Mouse (Mus musculus): ENCODE data around the gene Epha6. TPM values are rescaled to one million over a fixed set of nuclear protein-coding genes. Genes with fewer than 3 reads are reported as not detected.

Epha6 gene
- total RNA-seq, 1 experiment, result not detected

- Histone ChIP-seq H3K9me3 (ENCODE audit: control insufficient read depth, insufficient read depth, low read depth, low read length) (no peaks in the 10 kb centered on the region), H3K36me3 (ENCODE audit: control insufficient read depth, insufficient read depth, low read length, poor library complexity, severe bottlenecking) (no peaks in the 10 kb centered on the region), H3K27ac (ENCODE audit: insufficient read depth, low read depth, low read length, poor library complexity, severe bottlenecking) (no peak overlapping the region), H3K4me1 (ENCODE audit: control insufficient read depth in 2 of 2, insufficient read depth in 2 of 2, low read length in 2 of 2, poor library complexity in 1 of 2) (no peaks in the 10 kb centered on the region), H3K4me3 (ENCODE audit: insufficient read depth in 1 of 2, low read depth in 1 of 2, low read length in 2 of 2, poor library complexity in 1 of 2, severe bottlenecking in 1 of 2) (no peak overlapping the region), H3K9ac (ENCODE audit: insufficient read depth, low read depth, low read length, poor library complexity, severe bottlenecking) (no peak overlapping the region)
- in situ Hi-C loops (cut with MboI; ENCODE audit: low sequenced_read_pairs in 2 of 2, unreplicated experiment in 2 of 2), result no loop called here
- no peak for DNase-seq (ENCODE audit: low read depth, low spot score)
- TF ChIP-seq HCFC1 (IDR thresholded peaks at IDR 0.05; ENCODE audit: borderline replicate concordance, insufficient read depth, low read length) (no peak), ZNF384 (IDR thresholded peaks at IDR 0.05; ENCODE audit: low read depth, low read length) (no peak), ZC3H11A (IDR thresholded peaks at IDR 0.05; ENCODE audit: borderline replicate concordance, low read depth, low read length) (no peak), MAFK (IDR thresholded peaks at IDR 0.05; ENCODE audit: insufficient read depth, low read depth, low read length) (no peak), CHD2 (IDR thresholded peaks at IDR 0.05; ENCODE audit: low read depth, low read length) (no peak)
Measured at GRCm38 (mm10) chr16:59743669-59744068, 861.7 kb downstream of the Epha6 start.

- Histone ChIP-seq H3K4me3 (ENCODE audit: insufficient read depth in 1 of 2, low read depth in 1 of 2, low read length in 2 of 2, poor library complexity in 1 of 2, severe bottlenecking in 1 of 2) (no peak overlapping the region), H3K9me3 (ENCODE audit: control insufficient read depth, insufficient read depth, low read depth, low read length) (no peaks in the 10 kb centered on the region), H3K36me3 (ENCODE audit: control insufficient read depth, insufficient read depth, low read length, poor library complexity, severe bottlenecking) (no peaks in the 10 kb centered on the region), H3K9ac (ENCODE audit: insufficient read depth, low read depth, low read length, poor library complexity, severe bottlenecking) (no peak overlapping the region), H3K27ac (ENCODE audit: insufficient read depth, low read depth, low read length, poor library complexity, severe bottlenecking) (no peak overlapping the region), H3K4me1 (ENCODE audit: control insufficient read depth in 2 of 2, insufficient read depth in 2 of 2, low read length in 2 of 2, poor library complexity in 1 of 2) (no peaks in the 10 kb centered on the region)
- TF ChIP-seq CHD2 (IDR thresholded peaks at IDR 0.05; ENCODE audit: low read depth, low read length) (no peak), MAFK (IDR thresholded peaks at IDR 0.05; ENCODE audit: insufficient read depth, low read depth, low read length) (no peak), ZC3H11A (IDR thresholded peaks at IDR 0.05; ENCODE audit: borderline replicate concordance, low read depth, low read length) (no peak), HCFC1 (IDR thresholded peaks at IDR 0.05; ENCODE audit: borderline replicate concordance, insufficient read depth, low read length) (no peak), ZNF384 (IDR thresholded peaks at IDR 0.05; ENCODE audit: low read depth, low read length) (no peak)
- in situ Hi-C loops (cut with MboI; ENCODE audit: low sequenced_read_pairs in 2 of 2, unreplicated experiment in 2 of 2), result no loop called here
- DNase-seq (ENCODE audit: low read depth, low spot score), result no peak
Measured at GRCm38 (mm10) chr16:59715524-59715923, 889.8 kb downstream of the Epha6 start.

- no peaks in the 10 kb centered on the region for H3K36me3 ChIP-seq (ENCODE audit: control insufficient read depth, insufficient read depth, low read length, poor library complexity, severe bottlenecking)
- no peak overlapping the region for H3K9ac ChIP-seq (ENCODE audit: insufficient read depth, low read depth, low read length, poor library complexity, severe bottlenecking)
- H3K4me1 ChIP-seq (ENCODE audit: control insufficient read depth in 2 of 2, insufficient read depth in 2 of 2, low read length in 2 of 2, poor library complexity in 1 of 2), result no peaks in the 10 kb centered on the region
- H3K9me3 ChIP-seq (ENCODE audit: control insufficient read depth, insufficient read depth, low read depth, low read length), result no peaks in the 10 kb centered on the region
- TF ChIP-seq ZC3H11A (IDR thresholded peaks at IDR 0.05; ENCODE audit: borderline replicate concordance, low read depth, low read length), result no peak
- TF ChIP-seq CHD2 (IDR thresholded peaks at IDR 0.05; ENCODE audit: low read depth, low read length), result no peak
- TF ChIP-seq ZNF384 (IDR thresholded peaks at IDR 0.05; ENCODE audit: low read depth, low read length), result no peak
- TF ChIP-seq HCFC1 (IDR thresholded peaks at IDR 0.05; ENCODE audit: borderline replicate concordance, insufficient read depth, low read length), result no peak
- no peak for TF ChIP-seq MAFK (IDR thresholded peaks at IDR 0.05; ENCODE audit: insufficient read depth, low read depth, low read length)
- no peak overlapping the region for H3K27ac ChIP-seq (ENCODE audit: insufficient read depth, low read depth, low read length, poor library complexity, severe bottlenecking)
- H3K4me3 ChIP-seq (ENCODE audit: insufficient read depth in 1 of 2, low read depth in 1 of 2, low read length in 2 of 2, poor library complexity in 1 of 2, severe bottlenecking in 1 of 2), result no peak overlapping the region
- in situ Hi-C loops (cut with MboI; ENCODE audit: low sequenced_read_pairs in 2 of 2, unreplicated experiment in 2 of 2), result no loop called here
- no peak for DNase-seq (ENCODE audit: low read depth, low spot score)
Measured at GRCm38 (mm10) chr16:59693230-59693629, 912.1 kb downstream of the Epha6 start.

GRCm38 (mm10) chr16:59689120-59689519, 916.2 kb downstream of the Epha6 start:
- H3K9me3 ChIP-seq (ENCODE audit: control insufficient read depth, insufficient read depth, low read depth, low read length), result no peaks in the 10 kb centered on the region
- TF ChIP-seq ZNF384 (IDR thresholded peaks at IDR 0.05; ENCODE audit: low read depth, low read length) (no peak), ZC3H11A (IDR thresholded peaks at IDR 0.05; ENCODE audit: borderline replicate concordance, low read depth, low read length) (no peak), HCFC1 (IDR thresholded peaks at IDR 0.05; ENCODE audit: borderline replicate concordance, insufficient read depth, low read length) (no peak), CHD2 (IDR thresholded peaks at IDR 0.05; ENCODE audit: low read depth, low read length) (no peak), MAFK (IDR thresholded peaks at IDR 0.05; ENCODE audit: insufficient read depth, low read depth, low read length) (no peak)
- no peaks in the 10 kb centered on the region for H3K36me3 ChIP-seq (ENCODE audit: control insufficient read depth, insufficient read depth, low read length, poor library complexity, severe bottlenecking)
- in situ Hi-C loops (cut with MboI; ENCODE audit: low sequenced_read_pairs in 2 of 2, unreplicated experiment in 2 of 2), result no loop called here
- no peak overlapping the region for H3K9ac ChIP-seq (ENCODE audit: insufficient read depth, low read depth, low read length, poor library complexity, severe bottlenecking)
- H3K27ac ChIP-seq (ENCODE audit: insufficient read depth, low read depth, low read length, poor library complexity, severe bottlenecking), result no peak overlapping the region
- no peak overlapping the region for H3K4me3 ChIP-seq (ENCODE audit: insufficient read depth in 1 of 2, low read depth in 1 of 2, low read length in 2 of 2, poor library complexity in 1 of 2, severe bottlenecking in 1 of 2)
- no peak for DNase-seq (ENCODE audit: low read depth, low spot score)
- H3K4me1 ChIP-seq (ENCODE audit: control insufficient read depth in 2 of 2, insufficient read depth in 2 of 2, low read length in 2 of 2, poor library complexity in 1 of 2), result no peaks in the 10 kb centered on the region

GRCm38 (mm10) chr16:59685135-59685534, 920.2 kb downstream of the Epha6 start:
- no peak overlapping the region for H3K27ac ChIP-seq (ENCODE audit: insufficient read depth, low read depth, low read length, poor library complexity, severe bottlenecking)
- TF ChIP-seq ZNF384 (IDR thresholded peaks at IDR 0.05; ENCODE audit: low read depth, low read length), result no peak
- TF ChIP-seq MAFK (IDR thresholded peaks at IDR 0.05; ENCODE audit: insufficient read depth, low read depth, low read length), result no peak
- TF ChIP-seq ZC3H11A (IDR thresholded peaks at IDR 0.05; ENCODE audit: borderline replicate concordance, low read depth, low read length), result no peak
- no peak for TF ChIP-seq CHD2 (IDR thresholded peaks at IDR 0.05; ENCODE audit: low read depth, low read length)
- no peak overlapping the region for H3K9ac ChIP-seq (ENCODE audit: insufficient read depth, low read depth, low read length, poor library complexity, severe bottlenecking)

More at GRCm38 (mm10) chr16:59685135-59685534, 920.2 kb downstream of the Epha6 start:
- DNase-seq (ENCODE audit: low read depth, low spot score), result no peak
- in situ Hi-C loops (cut with MboI; ENCODE audit: low sequenced_read_pairs in 2 of 2, unreplicated experiment in 2 of 2), result no loop called here
- Histone ChIP-seq H3K4me1 (ENCODE audit: control insufficient read depth in 2 of 2, insufficient read depth in 2 of 2, low read length in 2 of 2, poor library complexity in 1 of 2) (no peaks in the 10 kb centered on the region), H3K36me3 (ENCODE audit: control insufficient read depth, insufficient read depth, low read length, poor library complexity, severe bottlenecking) (no peaks in the 10 kb centered on the region), H3K4me3 (ENCODE audit: insufficient read depth in 1 of 2, low read depth in 1 of 2, low read length in 2 of 2, poor library complexity in 1 of 2, severe bottlenecking in 1 of 2) (no peak overlapping the region), H3K9me3 (ENCODE audit: control insufficient read depth, insufficient read depth, low read depth, low read length) (no peaks in the 10 kb centered on the region)

All from ES-E14 (cell line).